Mouse (Mus musculus) limb, embryonic 10.5 days (tissue): Measurements from ENCODE around the gene Spr. TPM values are rescaled to one million over a fixed set of nuclear protein-coding genes. Genes with fewer than 3 reads are reported as not detected.
A peak's percentile ranks its signal among the peaks of the same experiment; 100 is the strongest.
"Not testable (repeated sequence)": the region's sequence is repeated elsewhere in the genome, so short reads cannot be mapped to it uniquely, and the experiment has no call there.

Experiments
- DNase-seq: peaks from one replicate; pipeline ENCODE4 v3.0.0-alpha.2; 2017; ENCODE audit warnings: low spot score
- H3K27ac ChIP-seq: fragments of 300-500 bp; sonication (generic); 2 replicates; pipeline ENCODE4 v1.5.1; 2016; ENCODE audit warnings: mild to moderate bottlenecking
- H3K27me3 ChIP-seq: fragments of 300-500 bp; sonication (generic); 2 replicates; pipeline ENCODE4 v1.6.1; 2016; ENCODE audit warnings: low read depth, mild to moderate bottlenecking; ENCODE audit not compliant: poor library complexity, severe bottlenecking
- H3K36me3 ChIP-seq: fragments of 300-500 bp; sonication (generic); 2 replicates; pipeline ENCODE4 v1.6.1; 2016; ENCODE audit warnings: mild to moderate bottlenecking, moderate library complexity
- H3K4me1 ChIP-seq: fragments of 300-500 bp; sonication (generic); 2 replicates; pipeline ENCODE4 v1.6.1; 2016
- H3K4me3 ChIP-seq: fragments of 300-500 bp; sonication (generic); 2 replicates; pipeline ENCODE4 v1.5.1; 2016; ENCODE audit warnings: mild to moderate bottlenecking, moderate library complexity
- H3K9me3 ChIP-seq: fragments of 300-500 bp; sonication (generic); replicated peaks from 2 replicates; pipeline ENCODE4 v1.6.1; 2016; ENCODE audit warnings: mild to moderate bottlenecking
- WGBS: fragments of 180-500 bp; shearing (Covaris S2); methylation state at CpG from one replicate; pipeline ENCODE4 v1.1.7; 2016; 5-methylcytosine and 5-hydroxymethylcytosine counted together
- polyA plus RNA-seq: library from polyadenylated mRNA; unstranded; fragments of >200 nt; fragmentation: Nextera tagmentation; extraction: Ambion mirVana; gene quantifications from 2 replicates; pipeline ENCODE4 v1.2.1, GENCODE M21; 2016

Spr gene
- polyA plus RNA-seq, 1 experiment from 2014 or later: 52.5 TPM

GRCm38 (mm10) chr6:85154861-85155528 lies 17.4 kb upstream of the Spr start:
- H3K4me3 ChIP-seq: peak overlapping the region; percentile 53
- H3K27me3 ChIP-seq: 0 out of 2 replicates have a peak, but pooled peaks cover 4% of the 10 kb centered on the region
- peaks cover 13% of the 10 kb centered on the region for H3K4me1 ChIP-seq
- no peaks in the 10 kb centered on the region for H3K36me3 ChIP-seq
- WGBS: 1% methylated on average over 34 of the region's 34 CpGs
- H3K9me3 ChIP-seq: no peaks in the 10 kb centered on the region
- peak; percentile 80 for DNase-seq
- H3K27ac ChIP-seq: peak overlapping the region; percentile 87

GRCm38 (mm10) chr6:85153970-85154540 lies 16.5 kb upstream of the Spr start:
- peaks cover 13% of the 10 kb centered on the region for H3K4me1 ChIP-seq
- WGBS: 17% methylated on average over 9 of the region's 9 CpGs
- H3K9me3 ChIP-seq: no peaks in the 10 kb centered on the region
- H3K27ac ChIP-seq: no peak overlapping the region
- H3K27me3 ChIP-seq: 0 out of 2 replicates have a peak, but pooled peaks cover 4% of the 10 kb centered on the region
- DNase-seq: peak; percentile 81
- no peak overlapping the region for H3K4me3 ChIP-seq
- no peaks in the 10 kb centered on the region for H3K36me3 ChIP-seq

GRCm38 (mm10) chr6:85150386-85150785 lies 12.8 kb upstream of the Spr start:
- Histone ChIP-seq H3K4me1 (peaks cover 9% of the 10 kb centered on the region), H3K4me3 (no peak overlapping the region), H3K27ac (no peak overlapping the region), H3K9me3 (no peaks in the 10 kb centered on the region), H3K36me3 (no peaks in the 10 kb centered on the region), H3K27me3 (0 out of 2 replicates have a peak, but pooled peaks cover 4% of the 10 kb centered on the region)
- no peak for DNase-seq
- WGBS: 79% methylated on average over 3 of the region's 3 CpGs

GRCm38 (mm10) chr6:85147636-85148035 lies 10.1 kb upstream of the Spr start:
- Histone ChIP-seq H3K9me3 (no peaks in the 10 kb centered on the region), H3K4me3 (no peak overlapping the region), H3K27ac (no peak overlapping the region), H3K4me1 (no peaks in the 10 kb centered on the region), H3K27me3 (peaks cover 17% of the 10 kb centered on the region; the same call in 1 of the 2 replicates), H3K36me3 (no peaks in the 10 kb centered on the region)
- DNase-seq: no peak
- WGBS: 58% methylated on average over 3 of the region's 3 CpGs

GRCm38 (mm10) chr6:85144466-85144865 lies 6.9 kb upstream of the Spr start:
- H3K27me3 ChIP-seq: peaks cover 17% of the 10 kb centered on the region; the same call in 1 of the 2 replicates
- no peaks in the 10 kb centered on the region for H3K9me3 ChIP-seq
- no peak overlapping the region for H3K4me3 ChIP-seq
- H3K36me3 ChIP-seq: no peaks in the 10 kb centered on the region
- no peak overlapping the region for H3K27ac ChIP-seq
- H3K4me1 ChIP-seq: no peaks in the 10 kb centered on the region
- WGBS: 70% methylated on average over 3 of the region's 3 CpGs
- no peak for DNase-seq

GRCm38 (mm10) chr6:85141013-85141412 lies 3.4 kb upstream of the Spr start:
- not testable (repeated sequence) for H3K9me3 ChIP-seq, H3K36me3 ChIP-seq, H3K4me3 ChIP-seq, H3K27ac ChIP-seq
- peak; percentile 49 for DNase-seq
- 10% methylated on average over 7 of the region's 7 CpGs for WGBS
- Histone ChIP-seq H3K27me3 (peaks cover 17% of the 10 kb centered on the region; the same call in 1 of the 2 replicates), H3K4me1 (peaks cover 10% of the 10 kb centered on the region)

GRCm38 (mm10) chr6:85139534-85139933 lies 2.0 kb upstream of the Spr start:
- DNase-seq: no peak
- peaks cover 4% of the 10 kb centered on the region; the same call in 1 of the 2 replicates for H3K36me3 ChIP-seq
- 0 out of 2 replicates have a peak, but pooled peaks cover 6% of the 10 kb centered on the region for H3K27me3 ChIP-seq
- H3K4me3 ChIP-seq: no peak overlapping the region
- no peaks in the 10 kb centered on the region for H3K9me3 ChIP-seq
- H3K27ac ChIP-seq: no peak overlapping the region
- peaks cover 10% of the 10 kb centered on the region for H3K4me1 ChIP-seq
- WGBS: 90% methylated on average over 2 of the region's 2 CpGs

GRCm38 (mm10) chr6:85136784-85137183 lies 782 bp downstream of the Spr start:
- H3K27me3 ChIP-seq, DNase-seq, H3K9me3 ChIP-seq: not testable (repeated sequence)
- H3K27ac ChIP-seq: peak overlapping the region; percentile 92; the same call in 1 of the 2 replicates
- peaks cover 10% of the 10 kb centered on the region for H3K4me1 ChIP-seq
- 67% methylated on average over 7 of the region's 7 CpGs for WGBS
- peak overlapping the region; percentile 74 for H3K4me3 ChIP-seq
- peaks cover 22% of the 10 kb centered on the region for H3K36me3 ChIP-seq

- H3K4me3 ChIP-seq, H3K27me3 ChIP-seq, H3K9me3 ChIP-seq, H3K27ac ChIP-seq: not testable (repeated sequence)
- WGBS: 30% methylated on average over 3 of the region's 3 CpGs
- Histone ChIP-seq H3K36me3 (peaks cover 22% of the 10 kb centered on the region), H3K4me1 (peaks cover 10% of the 10 kb centered on the region)
- DNase-seq: peak; percentile 55
These were observed 4.8 kb downstream of the Spr start for GRCm38 (mm10) chr6:85132794-85133193.

- H3K4me1 ChIP-seq: peaks cover 10% of the 10 kb centered on the region
- not testable (repeated sequence) for H3K9me3 ChIP-seq, H3K4me3 ChIP-seq, H3K27ac ChIP-seq, DNase-seq
- H3K36me3 ChIP-seq: peaks cover 22% of the 10 kb centered on the region
- WGBS: 94% methylated on average over 3 of the region's 3 CpGs
- peaks cover 13% of the 10 kb centered on the region for H3K27me3 ChIP-seq
These were observed 5.3 kb downstream of the Spr start for GRCm38 (mm10) chr6:85132237-85132636.

GRCm38 (mm10) chr6:85131673-85132072 lies 5.9 kb downstream of the Spr start:
- no peak overlapping the region for H3K27ac ChIP-seq
- peaks cover 19% of the 10 kb centered on the region for H3K27me3 ChIP-seq
- no peaks in the 10 kb centered on the region for H3K9me3 ChIP-seq
- H3K4me3 ChIP-seq: no peak overlapping the region
- peaks cover 22% of the 10 kb centered on the region for H3K36me3 ChIP-seq
- WGBS: 1% methylated on average over 4 of the region's 4 CpGs
- H3K4me1 ChIP-seq: peaks cover 5% of the 10 kb centered on the region
- peak; percentile 80 for DNase-seq

GRCm38 (mm10) chr6:85117545-85118511 lies 19.7 kb downstream of the Spr start:
- 43% methylated on average over 11 of the region's 11 CpGs for WGBS
- not testable (repeated sequence) for H3K9me3 ChIP-seq

More at GRCm38 (mm10) chr6:85117545-85118511, 19.7 kb downstream of the Spr start:
- not testable (repeated sequence) for H3K4me3 ChIP-seq, H3K27me3 ChIP-seq, H3K36me3 ChIP-seq, H3K27ac ChIP-seq, H3K4me1 ChIP-seq
- DNase-seq: peak; percentile 60
